Mouse (Mus musculus) thymus, adult 18-20 months (tissue): ENCODE data around the gene Lamc3.
"Not testable (repeated sequence)": the region's sequence is repeated elsewhere in the genome, so short reads cannot be mapped to it uniquely, and the experiment has no call there.

Source experiments
- DNase-seq, 2 experiments: peaks; one replicate each; pipeline ENCODE4 v3.0.0; 2022; ENCODE audit warnings: mixed read lengths in 2 of 2

The Lamc3 gene

DNA sequence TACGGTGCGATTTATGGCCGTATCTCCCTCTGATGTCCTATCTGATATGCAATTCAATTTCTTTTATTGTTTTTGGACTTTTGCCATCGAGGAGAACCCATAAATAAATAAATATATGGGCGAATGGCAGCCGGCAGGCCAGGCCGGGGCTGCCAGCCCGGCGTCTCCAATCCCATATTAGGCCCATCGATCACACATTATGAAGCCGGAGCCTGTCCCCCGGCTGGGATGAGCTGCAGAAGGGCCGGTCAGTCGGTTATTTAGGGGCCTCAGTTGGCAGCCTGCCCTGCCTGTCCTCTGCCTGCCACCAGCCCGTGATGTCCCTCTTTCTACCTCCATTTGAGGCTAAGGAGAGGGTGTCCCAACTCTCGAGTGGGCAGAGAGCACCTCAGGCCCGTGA is 8.5 kb upstream of the Lamc3 start:
- DNase-seq, result no peak

DNA sequence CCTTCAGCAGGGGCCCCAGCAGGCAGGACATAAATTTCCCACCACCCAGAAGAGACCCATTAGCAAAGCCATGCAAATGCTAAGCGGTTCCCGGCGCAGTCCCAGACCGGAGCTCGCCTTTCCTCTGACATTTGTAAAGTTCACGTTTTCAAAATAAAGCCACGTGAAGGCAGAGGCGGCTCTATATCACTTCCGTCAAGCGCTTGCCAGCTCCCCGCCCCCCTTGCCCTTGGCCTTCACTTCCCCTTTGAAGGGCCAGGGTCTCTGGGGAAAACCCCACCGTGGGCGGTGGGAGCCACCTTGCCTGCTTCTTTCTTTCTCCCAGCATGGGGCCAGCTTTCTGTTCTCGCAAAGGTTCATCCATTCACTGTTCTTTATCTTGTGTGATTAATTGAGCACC is 6.2 kb upstream of the Lamc3 start:
- peak; percentile 15 to 47 for DNase-seq

DNA sequence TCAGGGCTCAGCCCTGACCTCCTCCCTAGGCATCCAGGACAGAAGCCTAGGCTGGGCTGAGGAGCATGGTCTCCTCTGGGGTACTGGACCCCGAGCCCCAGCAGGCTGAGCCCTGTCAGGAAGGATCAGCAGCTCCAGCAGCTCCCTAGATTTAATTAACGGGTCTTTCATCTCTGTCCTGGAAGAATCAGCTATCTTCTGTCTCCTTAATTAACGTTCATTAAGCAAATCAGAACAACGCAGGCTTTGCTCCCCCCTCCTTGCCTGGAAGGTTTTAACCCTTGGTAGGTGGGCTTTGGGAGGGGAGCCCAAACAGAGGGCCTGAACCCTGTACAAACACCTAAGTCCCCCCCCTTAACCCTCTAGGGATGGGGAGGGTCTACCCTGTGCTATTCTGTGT is 4.0 kb upstream of the Lamc3 start:
- no peak for DNase-seq

DNA sequence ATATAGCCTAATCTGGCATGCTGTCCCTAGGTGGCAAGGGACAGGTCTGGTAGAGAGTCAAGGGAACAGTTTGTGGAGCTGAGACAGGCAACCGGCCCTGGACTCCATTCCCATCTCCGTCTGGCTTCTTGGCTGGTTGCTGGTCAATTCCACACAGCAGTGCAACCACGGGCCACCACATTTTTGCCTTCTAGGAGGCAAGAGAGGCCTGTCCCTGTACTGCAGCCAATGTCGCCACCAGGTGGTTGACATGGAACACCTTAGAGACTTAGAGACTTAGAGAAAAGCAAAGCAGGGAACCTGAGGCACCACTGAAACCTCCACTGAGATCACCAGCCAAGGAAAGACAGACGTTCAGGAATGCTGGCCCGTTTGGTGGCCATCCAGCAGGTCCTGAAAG is 2.3 kb upstream of the Lamc3 start:
- DNase-seq, result no peak

DNA sequence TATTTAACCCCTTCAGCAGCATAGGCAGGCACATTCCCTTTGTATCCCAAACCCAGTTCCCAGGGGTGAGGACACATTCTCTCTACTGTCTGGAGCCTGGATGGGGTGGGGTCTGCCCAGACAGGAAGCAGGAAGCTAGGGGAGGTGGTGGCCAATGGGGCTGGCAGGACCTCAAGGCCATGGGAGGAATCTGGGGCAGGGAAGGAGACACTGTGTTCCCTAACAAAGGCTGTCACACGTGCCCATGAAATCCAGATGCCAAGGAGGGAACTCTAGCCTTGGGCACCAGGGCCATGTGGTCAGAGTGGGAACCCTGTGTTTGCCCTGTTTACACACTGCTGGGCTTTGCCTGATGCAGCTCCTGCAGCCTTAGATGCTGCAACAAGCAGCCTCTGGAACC is 1.8 kb downstream of the Lamc3 start:
- no peak for DNase-seq

DNA sequence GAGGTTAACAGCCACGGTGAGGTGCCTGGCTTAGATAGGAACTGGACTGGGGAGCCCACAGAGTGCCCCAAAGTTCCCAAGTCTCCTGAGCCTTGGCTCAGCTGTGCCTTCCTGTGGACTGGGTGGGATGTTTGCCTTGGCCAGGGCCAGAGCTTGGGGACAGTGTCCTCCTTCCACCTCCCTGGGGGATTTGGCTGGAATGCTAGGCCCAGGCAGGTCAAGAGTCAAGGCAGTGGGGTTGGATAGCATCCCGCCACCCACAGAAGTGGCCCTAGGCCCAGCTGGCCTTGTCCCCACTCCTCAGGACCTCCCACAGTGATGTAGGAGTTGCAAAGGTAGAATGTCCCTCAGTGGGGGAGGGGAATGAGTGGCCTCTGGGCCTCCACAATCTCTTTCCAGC is 4.1 kb downstream of the Lamc3 start:
- DNase-seq, result no peak

DNA sequence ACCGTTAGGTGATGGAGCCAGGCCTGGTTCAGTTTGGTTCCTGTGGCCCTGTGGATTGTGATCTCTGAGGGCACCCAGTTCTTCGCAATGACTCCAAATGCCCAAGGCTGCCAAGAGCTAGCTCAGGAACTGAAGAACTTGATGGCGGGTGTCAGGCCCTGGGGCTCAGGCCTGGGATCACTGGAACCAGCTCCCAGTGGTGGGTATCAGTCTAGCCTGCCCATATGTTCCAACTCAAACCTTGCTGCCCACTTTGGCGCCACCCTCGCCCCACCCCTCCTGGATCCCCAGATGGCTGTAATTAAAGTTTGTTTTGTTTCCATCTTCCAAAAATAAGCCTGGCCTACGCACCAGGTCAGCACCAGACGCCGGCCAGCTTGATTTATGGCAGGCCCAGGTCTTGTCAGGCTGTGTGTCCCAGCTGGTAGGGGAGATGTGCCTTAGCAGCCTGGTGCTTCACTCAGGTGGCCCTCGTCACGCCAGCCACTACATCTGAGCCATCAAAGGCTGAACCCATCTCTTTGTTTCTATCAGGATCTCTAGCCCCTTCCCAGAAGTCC is 6.1 kb downstream of the Lamc3 start:
- DNase-seq, result no peak

DNA sequence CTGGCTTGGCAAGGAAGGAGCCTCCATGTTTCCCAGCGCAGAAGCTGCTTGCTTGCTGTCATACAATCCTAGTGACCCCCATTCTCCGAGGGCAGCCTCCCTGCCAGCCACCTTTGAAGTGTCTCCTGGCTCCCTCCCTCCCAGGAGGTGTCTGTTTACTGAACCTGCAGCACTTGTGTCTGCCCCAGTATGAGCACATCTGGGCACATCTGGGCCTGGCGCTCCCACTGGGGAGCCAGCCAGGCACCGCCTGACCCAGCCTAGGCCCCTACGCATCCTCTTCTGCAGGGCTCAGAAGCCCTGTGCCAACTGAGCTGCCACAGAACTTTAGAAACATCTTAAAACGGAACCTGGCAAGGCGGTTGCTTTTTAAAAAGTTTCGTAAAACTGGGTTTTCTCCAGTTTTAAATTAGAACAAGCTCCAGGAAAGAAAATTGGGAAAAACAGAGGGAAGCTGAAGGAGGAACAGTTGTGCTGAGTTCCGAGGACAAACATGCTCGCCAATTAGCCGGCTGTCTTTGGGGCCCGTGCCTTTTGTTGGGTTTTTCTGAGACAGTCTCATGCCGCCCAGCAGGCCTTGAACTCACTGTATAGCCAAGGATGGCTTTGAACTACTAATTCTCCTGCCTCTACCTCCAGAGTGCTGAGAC is 7.3 kb downstream of the Lamc3 start:
- DNase-seq, result no peak

DNA sequence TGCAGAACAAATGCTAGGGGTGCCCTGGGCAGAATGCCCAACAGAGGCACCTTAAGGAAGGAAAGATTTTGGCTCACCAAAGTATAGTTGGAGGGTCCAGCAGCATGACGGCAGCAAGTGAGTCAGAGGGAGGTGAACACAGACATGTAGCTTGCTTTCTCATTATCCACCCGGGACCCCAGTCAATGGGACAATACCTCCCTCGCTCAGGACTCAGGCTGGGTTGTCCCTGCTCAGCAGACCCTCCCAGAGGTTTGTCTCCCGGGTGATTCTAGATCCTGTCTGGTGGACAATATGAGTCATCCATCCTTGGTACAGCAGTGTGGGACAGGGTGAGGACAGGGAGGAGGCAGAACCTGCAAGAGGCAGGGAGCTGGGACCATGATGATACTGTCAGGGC is 13.8 kb downstream of the Lamc3 start:
- DNase-seq, result no peak

DNA sequence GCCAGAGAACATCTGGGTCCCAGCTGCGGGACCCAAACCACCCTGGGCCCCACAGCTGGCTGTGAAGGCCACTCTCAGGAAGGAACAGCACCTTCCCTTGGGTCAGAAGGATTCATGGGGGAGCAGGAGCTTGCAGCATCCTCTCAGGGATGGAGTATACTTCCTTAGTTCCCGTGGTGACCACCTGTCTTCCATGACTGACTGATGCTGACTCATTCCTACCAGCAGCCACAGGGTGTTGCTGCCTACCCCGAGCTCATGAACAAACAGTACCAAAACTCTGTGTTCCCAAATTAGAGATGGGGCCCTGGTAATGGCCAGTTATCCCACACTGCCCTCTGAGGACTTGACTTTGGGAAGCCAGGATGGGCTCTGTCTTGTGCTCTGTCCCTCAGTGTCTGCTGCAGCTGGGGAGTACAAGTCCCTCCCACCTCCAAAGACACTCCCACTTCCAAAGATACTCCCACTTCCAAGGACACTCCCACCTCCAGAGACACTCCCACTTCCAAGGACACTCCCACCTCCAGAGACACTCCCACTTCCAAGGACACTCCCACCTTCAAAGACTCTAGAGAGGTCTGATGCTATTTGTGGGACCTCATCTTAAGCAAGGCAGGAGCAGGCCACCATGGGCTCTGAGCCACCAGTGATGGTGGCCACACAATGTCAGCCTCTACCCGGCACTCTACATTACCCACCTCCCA is 14.7 kb downstream of the Lamc3 start:
- DNase-seq, result no peak

DNA sequence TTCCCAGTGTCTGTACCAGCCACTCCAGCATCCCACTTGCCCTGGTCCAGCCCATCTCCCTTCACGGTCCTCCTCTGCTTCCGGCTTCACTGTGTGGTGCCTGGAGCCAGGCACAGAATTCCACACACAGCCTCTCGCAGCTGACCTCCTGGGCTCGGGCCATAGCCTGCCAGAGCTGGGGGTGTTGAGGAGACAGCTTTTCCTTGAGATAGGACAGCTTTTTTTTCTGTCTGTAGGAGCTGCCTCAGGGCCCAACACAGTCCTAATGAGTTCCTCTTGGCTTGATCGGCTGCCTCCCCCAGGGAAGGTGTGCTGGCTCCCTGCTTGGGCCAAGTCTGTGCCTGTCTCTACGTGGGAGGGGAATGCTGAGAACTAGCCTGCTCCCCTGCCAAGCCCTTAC is 17.0 kb downstream of the Lamc3 start:
- no peak for DNase-seq

DNA sequence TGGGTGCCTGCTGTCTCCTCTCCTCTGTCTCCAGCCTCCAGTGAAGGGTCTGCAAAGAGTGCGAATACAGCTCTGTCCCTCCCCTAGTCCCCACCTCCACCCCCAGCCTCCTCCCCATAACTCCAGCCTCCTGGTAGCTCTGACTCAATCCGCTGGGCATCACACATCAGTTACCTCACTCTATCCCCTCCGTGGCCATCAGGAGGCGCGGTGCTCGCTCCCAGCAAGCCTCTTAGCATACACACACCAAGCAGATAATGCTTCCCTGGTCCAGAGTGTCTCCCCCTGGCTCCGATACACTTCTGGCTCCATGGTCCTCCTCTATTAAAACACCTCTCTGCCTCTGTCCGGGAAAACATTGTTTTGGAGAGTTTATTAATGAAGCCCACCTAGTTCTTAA is 17.5 kb downstream of the Lamc3 start:
- no peak for DNase-seq

DNA sequence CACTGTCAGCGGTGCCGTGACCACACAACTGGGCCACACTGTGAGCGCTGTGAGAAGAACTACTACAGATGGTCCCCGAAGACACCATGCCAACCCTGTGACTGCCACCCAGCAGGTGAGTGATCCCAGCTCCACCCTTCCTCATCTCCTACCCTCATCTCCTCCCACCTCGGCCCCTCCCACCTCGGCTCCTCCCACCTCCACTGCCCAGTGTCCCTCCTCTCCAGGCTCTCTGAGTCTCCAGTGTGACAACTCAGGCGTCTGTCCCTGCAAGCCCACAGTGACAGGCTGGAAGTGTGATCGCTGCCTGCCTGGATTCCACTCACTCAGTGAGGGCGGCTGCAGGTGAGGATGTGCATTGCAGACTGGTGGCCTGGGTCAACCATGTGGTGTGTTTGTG is 18.6 kb downstream of the Lamc3 start:
- DNase-seq, result no peak

DNA sequence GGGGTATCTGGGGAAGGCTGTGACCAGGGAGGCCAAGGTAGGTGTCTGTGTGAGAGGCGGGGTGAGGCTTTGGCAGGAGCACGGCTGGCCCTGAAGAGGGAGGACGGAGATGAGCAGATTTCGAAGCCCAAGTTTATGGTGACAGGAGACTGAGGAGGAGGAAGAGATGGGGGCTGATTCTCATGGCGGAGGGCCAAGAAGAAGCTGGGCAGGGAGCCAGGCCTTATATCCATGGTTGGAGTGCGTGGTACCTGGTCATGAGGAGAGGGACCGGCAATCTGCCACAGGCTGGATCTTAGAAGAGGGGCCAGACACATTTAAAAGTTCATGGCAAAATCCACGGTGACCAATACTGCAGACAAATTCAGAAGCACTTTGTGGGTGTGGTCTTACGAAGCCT is 19.3 kb downstream of the Lamc3 start:
- no peak for DNase-seq

DNA sequence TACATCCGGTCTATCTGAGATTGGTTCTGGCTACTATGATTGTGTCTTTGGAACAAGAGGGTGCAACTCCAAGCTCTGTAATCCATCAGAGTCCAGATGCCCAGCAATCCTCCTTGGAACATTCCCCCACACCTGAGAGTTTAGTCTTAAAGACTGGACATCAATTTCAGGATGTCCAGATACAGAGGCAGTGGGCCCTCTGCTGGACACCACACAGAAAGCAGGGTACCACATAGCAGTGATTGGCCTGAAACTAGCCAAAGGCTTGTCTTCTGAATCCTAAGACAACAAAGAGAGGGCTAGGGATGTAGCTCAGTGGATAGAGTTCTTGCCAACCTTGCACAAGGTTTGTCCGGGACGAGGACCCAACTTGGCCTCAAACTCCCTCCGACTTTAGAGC is 25.5 kb downstream of the Lamc3 start:
- no peak for DNase-seq

DNA sequence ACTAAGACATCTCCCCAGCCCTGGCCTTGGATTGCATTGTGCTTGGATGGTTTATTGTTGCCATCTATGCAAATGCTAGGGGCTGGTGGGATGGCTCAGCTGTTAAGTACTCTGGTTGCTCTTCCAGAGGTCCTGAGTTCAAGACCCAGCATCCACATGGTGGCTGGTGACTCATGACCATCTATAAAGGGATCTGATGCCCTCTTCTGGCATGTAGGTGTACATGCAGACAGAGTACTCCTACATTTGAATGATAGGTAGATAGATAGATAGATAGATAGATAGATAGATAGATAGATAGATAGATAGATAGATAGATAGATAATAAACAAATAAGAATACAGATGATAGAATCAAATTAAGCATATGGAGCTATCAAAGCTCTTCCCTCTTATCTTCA is 27.1 kb downstream of the Lamc3 start:
- DNase-seq, result not testable (repeated sequence)

DNA sequence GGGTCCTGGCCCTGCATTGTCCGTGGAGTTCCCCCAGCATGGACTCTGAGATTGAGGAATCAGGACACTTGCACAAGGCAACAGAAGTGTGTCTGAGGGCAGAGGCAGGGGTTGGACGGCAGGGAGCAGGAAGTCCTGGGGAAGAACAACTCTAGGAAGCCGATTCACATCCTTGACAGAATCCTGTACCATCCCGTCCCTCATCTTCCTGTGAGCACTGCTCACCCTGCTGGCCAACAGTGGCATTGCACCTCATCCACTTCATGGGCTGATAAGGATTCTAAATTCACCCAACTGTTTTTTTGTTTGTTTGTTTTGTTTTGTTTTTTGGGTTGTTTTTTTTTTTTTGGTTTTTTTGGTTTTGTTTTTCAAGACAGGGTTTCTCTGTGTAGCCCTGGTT is 28.0 kb downstream of the Lamc3 start:
- DNase-seq, result peak; percentile 21 to 24

DNA sequence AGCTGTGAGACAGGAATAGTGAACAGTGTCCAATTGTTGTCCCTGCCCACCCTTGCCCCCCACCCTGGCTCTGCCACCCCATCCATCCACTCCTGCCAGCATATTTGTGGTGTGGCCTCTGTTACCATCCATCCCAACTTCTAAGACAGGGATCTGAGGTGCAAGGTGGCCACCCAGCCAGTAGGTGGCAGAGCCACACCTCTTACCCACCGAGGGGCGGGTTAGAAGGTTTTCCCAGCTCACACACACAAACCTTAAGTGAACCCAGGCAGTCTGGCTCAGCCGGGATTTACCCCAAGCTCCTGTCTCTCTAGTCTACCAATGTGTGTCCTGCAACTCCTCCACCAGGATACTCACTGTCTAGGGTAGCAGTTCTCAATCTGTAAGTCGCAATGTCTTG is 30.5 kb downstream of the Lamc3 start:
- peak; percentile 16 for DNase-seq

DNA sequence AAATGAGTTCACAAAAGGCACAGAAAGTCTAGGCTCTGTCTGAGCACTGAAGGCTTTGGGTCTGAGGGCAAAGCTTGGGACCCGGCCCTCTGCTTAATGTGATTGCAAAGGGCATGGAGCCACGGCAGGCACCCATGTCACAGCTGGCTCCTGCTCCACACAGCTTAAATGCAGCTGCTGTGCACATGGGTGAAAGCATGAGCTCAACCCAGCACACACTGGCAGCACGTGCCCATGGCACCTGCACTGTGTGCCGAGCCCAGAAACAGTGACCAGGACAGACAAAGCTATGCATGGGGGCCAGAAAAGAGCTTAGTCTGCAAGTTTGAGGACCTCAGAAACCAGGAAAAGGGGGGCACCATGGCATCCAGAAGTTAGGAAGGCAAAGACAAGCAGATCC is 36.6 kb downstream of the Lamc3 start:
- no peak for DNase-seq

DNA sequence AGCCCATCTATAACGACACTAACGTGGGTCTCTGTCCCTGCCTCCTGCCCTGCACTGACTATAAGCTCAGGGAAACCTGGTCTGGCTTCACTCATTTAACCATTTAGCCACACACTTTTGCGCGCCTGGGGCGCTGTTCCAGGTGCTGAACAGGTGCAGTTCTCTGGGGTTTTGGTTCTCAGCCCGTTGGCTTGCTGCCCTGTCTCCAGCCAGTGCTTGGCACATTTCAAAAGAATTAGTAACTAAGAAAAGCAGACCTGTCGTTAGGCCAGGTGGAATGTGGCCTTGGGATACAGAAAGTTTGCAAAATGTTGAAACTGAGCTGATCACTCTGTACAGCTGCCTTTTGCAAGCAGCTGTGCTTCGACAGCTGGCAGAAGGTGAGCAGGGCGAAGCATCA is 37.7 kb downstream of the Lamc3 start:
- no peak for DNase-seq

DNA sequence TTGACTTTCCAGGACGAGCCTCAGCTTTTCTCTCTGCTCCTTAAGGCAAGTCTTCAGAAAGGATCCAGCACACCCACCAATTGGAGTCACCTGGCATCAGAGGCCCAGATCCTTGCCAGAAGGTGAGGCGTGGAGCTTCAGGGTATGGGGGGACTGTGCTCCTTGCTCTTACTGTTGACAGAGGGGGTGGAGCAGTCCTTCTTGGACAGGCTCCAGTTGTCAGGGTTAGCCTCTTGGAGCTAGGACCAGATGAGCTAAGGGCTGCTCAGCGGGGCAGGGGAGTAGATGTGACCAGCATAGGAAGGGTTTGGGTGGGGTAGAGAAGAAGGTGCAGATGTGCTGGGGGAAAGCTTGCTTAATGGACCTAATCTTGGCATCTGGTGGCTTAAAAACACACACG is 38.8 kb downstream of the Lamc3 start:
- no peak for DNase-seq

DNA sequence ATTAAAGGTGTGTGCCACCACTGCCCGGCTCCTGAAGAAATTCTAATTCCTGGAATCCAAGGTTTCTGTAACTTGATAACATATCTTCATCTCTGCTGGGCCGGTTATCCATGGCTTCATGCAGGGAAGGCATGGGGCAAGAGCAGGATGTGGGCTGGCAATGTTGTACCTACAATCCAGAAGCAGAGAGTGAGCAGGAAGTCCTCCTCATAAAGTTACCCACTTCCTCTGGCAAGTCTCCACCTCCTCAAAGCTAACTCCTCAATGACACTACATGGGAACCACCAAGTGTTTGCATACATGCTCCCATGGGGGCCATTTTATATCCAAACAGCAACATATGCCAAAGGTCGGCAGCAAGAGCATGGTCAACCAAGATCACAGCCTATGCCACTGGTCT is 42.6 kb downstream of the Lamc3 start:
- DNase-seq, result no peak

DNA sequence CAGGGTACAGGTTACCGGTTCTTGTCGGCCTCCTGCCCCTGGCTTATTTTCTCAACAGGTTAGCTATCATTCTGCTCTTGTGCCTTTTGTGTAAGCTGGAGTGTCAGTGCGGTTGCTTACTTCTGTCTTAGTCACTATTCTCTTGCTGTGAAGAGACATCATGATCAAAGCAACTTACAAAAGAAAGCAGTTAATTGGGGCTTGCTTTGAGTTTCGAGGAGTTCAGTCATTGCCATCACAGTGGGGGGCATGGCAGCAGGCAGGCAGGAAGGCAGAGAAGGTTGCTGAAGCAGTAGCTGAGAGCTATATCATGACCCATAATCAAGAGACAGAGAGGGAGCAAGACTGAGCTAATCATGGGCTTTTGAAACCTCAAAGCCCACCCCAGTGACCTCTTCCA is 47.5 kb downstream of the Lamc3 start:
- DNase-seq, result no peak

DNA sequence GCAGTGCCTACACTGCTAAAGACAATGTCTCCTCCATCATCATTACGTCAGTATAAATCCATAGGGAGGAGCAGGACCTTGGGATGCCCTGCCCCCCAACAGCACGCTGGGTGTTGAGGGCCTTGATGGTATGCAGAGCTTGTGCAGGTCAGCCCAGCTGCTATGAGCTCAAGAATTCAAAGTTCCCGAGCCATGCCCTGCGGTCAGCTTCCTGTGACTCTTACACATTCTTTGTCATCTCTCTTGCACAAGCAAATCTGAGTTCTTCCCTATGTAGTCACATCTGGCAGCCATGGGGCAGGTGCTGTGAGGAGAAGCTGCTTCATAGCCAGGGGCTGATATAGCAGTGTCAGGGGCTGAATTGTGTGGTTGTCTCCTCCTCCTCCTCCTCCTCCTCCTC is 48.0 kb downstream of the Lamc3 start:
- DNase-seq, result no peak

DNA sequence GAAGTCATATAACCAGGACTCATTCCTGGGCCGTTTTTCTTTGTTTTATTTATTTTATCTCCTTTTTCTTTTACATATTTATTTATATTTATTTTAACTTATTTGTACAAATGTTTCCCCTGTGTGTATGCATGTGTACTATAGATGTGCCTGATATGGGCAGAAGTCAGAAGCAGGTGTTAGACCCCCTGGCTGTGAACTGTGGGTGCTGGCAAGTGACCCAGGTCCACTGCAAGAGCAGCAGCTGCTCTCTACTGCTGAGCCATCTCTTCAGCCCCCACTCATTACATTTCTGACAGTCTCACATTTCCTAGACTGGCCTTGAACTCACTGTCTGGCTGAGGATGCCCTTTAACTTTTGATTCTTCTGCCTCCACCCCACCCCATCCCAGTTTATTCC is 51.2 kb downstream of the Lamc3 start:
- DNase-seq, result no peak
